Mouse (Mus musculus) stomach, postnatal 0 days (tissue): ENCODE measurements at regions not wholly inside any gene's neighbourhood (a gene's known extent, or its start where the extent isn't known, plus 50 kb on each side); places are given as distances from the start of the nearest gene placed in this dataset.
A peak's percentile ranks its signal among the peaks of the same experiment; 100 is the strongest.

Experiments
- ATAC-seq: fragments of 200-750 bp; cut with Nextera tagmentation; 2 replicates; pipeline ENCODE4 v1.8.0; 2017; ENCODE audit not compliant: low FRiP score, low TSS enrichment
- DNase-seq: peaks from one replicate; pipeline ENCODE4 v3.0.0-alpha.2; 2016; ENCODE audit warnings: low spot score
- H3K27ac ChIP-seq: fragments of 300-500 bp; sonication (generic); replicated peaks from 2 replicates; pipeline ENCODE4 v1.5.1; 2014; ENCODE audit warnings: mild to moderate bottlenecking, control low read depth
- H3K27me3 ChIP-seq: fragments of 300-500 bp; sonication (generic); 2 replicates; pipeline ENCODE4 v1.6.1; 2014; ENCODE audit warnings: low read length; ENCODE audit not compliant: control insufficient read depth, insufficient read depth
- H3K36me3 ChIP-seq: fragments of 300-500 bp; sonication (generic); 2 replicates; pipeline ENCODE4 v1.6.1; 2014; ENCODE audit warnings: low read length, mixed read lengths; ENCODE audit not compliant: control insufficient read depth, insufficient read depth
- H3K4me1 ChIP-seq: fragments of 300-500 bp; sonication (generic); replicated peaks from 2 replicates; pipeline ENCODE4 v1.6.1; 2014; ENCODE audit warnings: antibody characterized with exemption; ENCODE audit not compliant: control insufficient read depth, insufficient read depth
- H3K4me2 ChIP-seq: fragments of 300-500 bp; sonication (generic); replicated peaks from 2 replicates; pipeline ENCODE4 v1.6.1; 2014; ENCODE audit warnings: low read depth, mild to moderate bottlenecking, control low read depth, moderate library complexity
- H3K4me3 ChIP-seq: fragments of 300-500 bp; sonication (generic); 2 replicates; pipeline ENCODE4 v1.5.1; 2014; ENCODE audit warnings: low read depth, low read length, control low read depth
- H3K9ac ChIP-seq: fragments of 300-500 bp; sonication (generic); 2 replicates; pipeline ENCODE4 v1.6.1; 2014; ENCODE audit warnings: mild to moderate bottlenecking, low read length, control low read depth, mixed read lengths
- H3K9me3 ChIP-seq: fragments of 300-500 bp; sonication (generic); 2 replicates; pipeline ENCODE4 v1.6.1; 2016; ENCODE audit warnings: low read length; ENCODE audit not compliant: control insufficient read depth
- CTCF ChIP-seq: IDR thresholded peaks from 2 replicates; pipeline ENCODE4 v1.5.1; 2016; ENCODE audit warnings: antibody characterized with exemption, low read depth, mild to moderate bottlenecking, moderate library complexity
- EP300 ChIP-seq: optimal IDR thresholded peaks from 2 replicates; pipeline ENCODE3; 2016; ENCODE audit warnings: antibody characterized with exemption
- WGBS: fragments of 180-500 bp; shearing (Covaris S2); extraction: QIAGEN DNeasy Blood & Tissue Kit; methylation state at CpG from one replicate; pipeline ENCODE4 v1.1.7; 2014; 5-methylcytosine and 5-hydroxymethylcytosine counted together

- Histone ChIP-seq H3K9ac (no peak overlapping the region), H3K27me3 (no peaks in the 10 kb centered on the region), H3K4me2 (no peak overlapping the region), H3K4me1 (no peaks in the 10 kb centered on the region), H3K4me3 (no peak overlapping the region), H3K27ac (no peak overlapping the region), H3K9me3 (no peaks in the 10 kb centered on the region), H3K36me3 (no peaks in the 10 kb centered on the region)
- DNase-seq (no peak), ATAC-seq (no peak)
- TF ChIP-seq CTCF (no peak), EP300 (no peak)
- WGBS: 46% methylated on average over 3 of the region's 3 CpGs
Observed at GRCm38 (mm10) chr11:31721908-31722307, 50.2 kb upstream of the Bod1 start.

- H3K27me3 ChIP-seq: no peaks in the 10 kb centered on the region
- ATAC-seq (no peak), DNase-seq (no peak)
- 74% methylated on average over 1 of the region's 1 CpGs for WGBS
- no peak overlapping the region for H3K9ac ChIP-seq
- H3K27ac ChIP-seq: no peak overlapping the region
- H3K4me1 ChIP-seq: no peaks in the 10 kb centered on the region
- no peaks in the 10 kb centered on the region for H3K36me3 ChIP-seq
- no peak overlapping the region for H3K4me3 ChIP-seq
- no peaks in the 10 kb centered on the region for H3K9me3 ChIP-seq
- TF ChIP-seq CTCF: no peak
- no peak for TF ChIP-seq EP300
- no peak overlapping the region for H3K4me2 ChIP-seq
Observed at GRCm38 (mm10) chr11:31724506-31724905, 52.8 kb upstream of the Bod1 start.

GRCm38 (mm10) chr11:31725936-31726647 is 54.4 kb upstream of the Bod1 start:
- 0 out of 2 replicates have a peak, but pooled peaks have one; percentile 28 for ATAC-seq
- DNase-seq: peak; percentile 19
- H3K4me2 ChIP-seq: no peak overlapping the region
- H3K27me3 ChIP-seq: no peaks in the 10 kb centered on the region
- no peak for TF ChIP-seq EP300
- no peak for TF ChIP-seq CTCF
- 74% methylated on average over 15 of the region's 15 CpGs for WGBS
- H3K4me3 ChIP-seq: no peak overlapping the region
- H3K9me3 ChIP-seq: no peaks in the 10 kb centered on the region
- H3K36me3 ChIP-seq: no peaks in the 10 kb centered on the region
- no peak overlapping the region for H3K9ac ChIP-seq
- no peaks in the 10 kb centered on the region for H3K4me1 ChIP-seq
- no peak overlapping the region for H3K27ac ChIP-seq

- 52% methylated on average over 8 of the region's 8 CpGs for WGBS
- TF ChIP-seq EP300: no peak
- TF ChIP-seq CTCF: no peak
- Histone ChIP-seq H3K4me1 (no peaks in the 10 kb centered on the region), H3K9me3 (no peaks in the 10 kb centered on the region), H3K4me2 (no peak overlapping the region), H3K27me3 (no peaks in the 10 kb centered on the region), H3K27ac (no peak overlapping the region), H3K9ac (no peak overlapping the region), H3K4me3 (no peak overlapping the region), H3K36me3 (no peaks in the 10 kb centered on the region)
- DNase-seq (peak; percentile 56), ATAC-seq (peak; percentile 88)
Observed at GRCm38 (mm10) chr11:31727289-31727688, 55.6 kb upstream of the Bod1 start.

- DNase-seq: no peak
- Histone ChIP-seq H3K27me3 (no peaks in the 10 kb centered on the region), H3K9ac (no peak overlapping the region), H3K4me2 (no peak overlapping the region), H3K27ac (no peak overlapping the region), H3K36me3 (no peaks in the 10 kb centered on the region), H3K4me1 (no peaks in the 10 kb centered on the region), H3K4me3 (no peak overlapping the region), H3K9me3 (no peaks in the 10 kb centered on the region)
- ATAC-seq: no peak
- 88% methylated on average over 3 of the region's 3 CpGs for WGBS
- TF ChIP-seq CTCF: no peak
- no peak for TF ChIP-seq EP300
Observed at GRCm38 (mm10) chr11:31729728-31730127, 58.0 kb upstream of the Bod1 start.

- no peak overlapping the region for H3K4me2 ChIP-seq
- H3K4me1 ChIP-seq: no peaks in the 10 kb centered on the region
- DNase-seq (no peak), ATAC-seq (no peak)
- H3K9me3 ChIP-seq: no peaks in the 10 kb centered on the region
- whole genome bisulfite sequencing: 66% methylated on average over 4 of the region's 4 CpGs
- H3K36me3 ChIP-seq: no peaks in the 10 kb centered on the region
- no peak overlapping the region for H3K27ac ChIP-seq
- H3K27me3 ChIP-seq: no peaks in the 10 kb centered on the region
- no peak for TF ChIP-seq CTCF
- TF ChIP-seq EP300: no peak
- no peak overlapping the region for H3K9ac ChIP-seq
- no peak overlapping the region for H3K4me3 ChIP-seq
Observed at GRCm38 (mm10) chr11:31730181-31730580, 58.5 kb upstream of the Bod1 start.
